Mouse (Mus musculus) liver, adult 2 months (tissue): ENCODE data around the gene Lcn9. TPM values are rescaled to one million over a fixed set of nuclear protein-coding genes. Genes with fewer than 3 reads are reported as not detected.

Experiments used
- DNase-seq: peaks from one replicate; pipeline ENCODE4 v3.0.0-alpha.2; 2011; ENCODE audit warnings: low read depth, low spot score; ENCODE audit errors: extremely low read depth
- H3K27ac ChIP-seq: fragments of 200-500 bp; replicated peaks from 2 replicates; pipeline ENCODE4 v1.5.1; 2012; ENCODE audit warnings: low read depth, mild to moderate bottlenecking, control low read depth, inconsistent platforms, low read length; ENCODE audit not compliant: insufficient read depth
- H3K27me3 ChIP-seq: fragments of 200-500 bp; 2 replicates; pipeline ENCODE4 v1.6.1; 2012; ENCODE audit warnings: mild to moderate bottlenecking, moderate library complexity, low read length, inconsistent platforms; ENCODE audit not compliant: control insufficient read depth, insufficient read depth
- H3K36me3 ChIP-seq: fragments of 200-500 bp; 2 replicates; pipeline ENCODE4 v1.6.1; 2012; ENCODE audit warnings: low read length, inconsistent platforms; ENCODE audit not compliant: control insufficient read depth, insufficient read depth
- H3K4me1 ChIP-seq: fragments of 200-500 bp; 2 replicates; pipeline ENCODE4 v1.6.1; 2011; ENCODE audit warnings: low read length; ENCODE audit not compliant: control insufficient read depth, insufficient read depth
- H3K4me3 ChIP-seq: fragments of 200-500 bp; 2 replicates; pipeline ENCODE4 v1.5.1; 2011; ENCODE audit warnings: low read depth, mild to moderate bottlenecking, control low read depth, low read length, moderate library complexity; ENCODE audit not compliant: insufficient read depth
- H3K79me2 ChIP-seq: fragments of 200-500 bp; 2 replicates; pipeline ENCODE4 v1.6.1; 2012; ENCODE audit warnings: inconsistent platforms, mild to moderate bottlenecking, low read length, moderate library complexity; ENCODE audit not compliant: control insufficient read depth, insufficient read depth
- H3K9ac ChIP-seq: fragments of 200-500 bp; 2 replicates; pipeline ENCODE4 v1.6.1; 2012; ENCODE audit warnings: low read depth, mild to moderate bottlenecking, control low read depth, inconsistent platforms, low read length
- CTCF ChIP-seq: fragments of 200-500 bp; IDR thresholded peaks from 2 replicates; pipeline ENCODE4 v1.5.1; 2011; ENCODE audit warnings: low read depth, low read length, control low read depth
- POLR2A ChIP-seq: fragments of 200-500 bp; IDR thresholded peaks from 2 replicates; pipeline ENCODE4 v1.6.1; 2011; ENCODE audit warnings: low read length, control low read depth; ENCODE audit not compliant: insufficient read depth; ENCODE audit errors: extremely low read depth
- WGBS: fragments of 180-500 bp; shearing (Covaris S2); methylation state at CpG from one replicate; pipeline ENCODE4 v1.1.7; 2018; 5-methylcytosine and 5-hydroxymethylcytosine counted together
- polyA plus RNA-seq: library from polyadenylated mRNA; depleted of rRNA; stranded (reverse); fragments of >200 nt; gene quantifications from 2 replicates; pipeline ENCODE4 v1.2.3, GENCODE M21; 2012; rRNA removed
- total RNA-seq: library from RNA; depleted of rRNA; stranded (reverse); fragments of >200 nt; gene quantifications from 2 replicates; pipeline ENCODE4 v1.2.3, GENCODE M21; 2014; rRNA removed

Gene Lcn9
- total and polyA plus RNA-seq, 2 experiments = not detected

GRCm38 (mm10) chr2:25863337-25864131 lies 40.6 kb downstream of the Lcn9 start, which contains the start of gene Kcnt1:
Gene Kcnt1, plus strand, starts transcription at chr2:25863734.
- H3K4me1 ChIP-seq = no peaks in the 10 kb centered on the region
- no peaks in the 10 kb centered on the region for H3K36me3 ChIP-seq
- no peaks in the 10 kb centered on the region for H3K79me2 ChIP-seq
- WGBS = 4% methylated on average over 49 of the region's 53 CpGs
- H3K9ac ChIP-seq = no peak within 1 kb of the TSS
- no peak within 1 kb of the TSS for H3K4me3 ChIP-seq
- no peak within 1 kb of the TSS for H3K27ac ChIP-seq
- TF ChIP-seq CTCF (no peak), POLR2A (no peak)
- H3K27me3 ChIP-seq = peaks cover 9% of the 10 kb centered on the region; the same call in 1 of the 2 replicates
- DNase-seq = no peak

DNA sequence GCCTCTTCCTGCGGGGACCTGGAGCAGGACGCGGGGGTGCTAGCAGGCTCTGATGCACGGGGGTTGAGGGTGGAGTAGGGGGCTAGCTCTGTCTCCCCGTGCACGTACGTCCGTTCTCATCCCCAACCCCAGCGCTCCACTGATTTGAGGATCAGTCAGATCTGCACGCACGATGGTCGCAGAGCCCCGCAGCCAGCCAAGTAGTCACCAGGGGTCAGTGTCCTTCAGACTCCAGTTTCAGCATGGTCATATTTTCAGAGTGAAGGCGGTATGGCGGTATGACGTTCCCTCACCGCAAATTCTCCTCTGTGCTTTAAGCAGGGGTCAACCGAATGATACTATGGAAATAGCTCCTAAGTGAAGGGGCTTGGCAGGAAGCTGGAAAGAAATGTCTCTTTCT lies 41.3 kb downstream of the Lcn9 start:
- no peak overlapping the region for H3K9ac ChIP-seq
- 7% methylated on average over 18 of the region's 18 CpGs for WGBS
- no peak for TF ChIP-seq CTCF
- no peak for TF ChIP-seq POLR2A
- H3K27ac ChIP-seq = no peak overlapping the region
- no peak for DNase-seq
- H3K4me3 ChIP-seq = no peak overlapping the region
- no peaks in the 10 kb centered on the region for H3K79me2 ChIP-seq
- no peaks in the 10 kb centered on the region for H3K4me1 ChIP-seq
- peaks cover 9% of the 10 kb centered on the region; the same call in 1 of the 2 replicates for H3K27me3 ChIP-seq
- H3K36me3 ChIP-seq = no peaks in the 10 kb centered on the region

DNA sequence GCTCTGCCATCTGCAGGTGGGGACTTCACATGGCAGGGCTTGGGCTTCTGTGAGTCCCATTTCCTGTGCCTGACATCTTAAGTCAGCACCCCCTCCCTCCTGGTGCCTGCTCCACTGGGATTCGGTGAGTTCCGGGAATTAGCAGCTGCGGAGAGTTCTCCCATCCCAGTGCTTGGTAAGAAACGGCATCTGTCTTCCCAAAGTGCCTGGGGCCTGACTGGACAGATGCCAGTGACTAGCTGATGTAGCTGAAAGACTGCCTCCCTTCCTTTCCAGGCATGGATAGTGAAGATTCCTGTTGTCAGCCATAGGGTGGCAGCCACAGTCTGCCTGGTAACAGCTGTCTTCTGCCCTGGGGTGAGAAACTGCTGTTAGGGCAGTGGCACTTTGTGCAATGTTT lies 42.5 kb downstream of the Lcn9 start:
- Histone ChIP-seq H3K4me3 (no peak overlapping the region), H3K79me2 (no peaks in the 10 kb centered on the region), H3K9ac (no peak overlapping the region), H3K27ac (no peak overlapping the region), H3K36me3 (no peaks in the 10 kb centered on the region), H3K4me1 (no peaks in the 10 kb centered on the region), H3K27me3 (peaks cover 9% of the 10 kb centered on the region; the same call in 1 of the 2 replicates)
- TF ChIP-seq CTCF (no peak), POLR2A (no peak)
- WGBS = 33% methylated on average over 4 of the region's 4 CpGs
- no peak for DNase-seq

DNA sequence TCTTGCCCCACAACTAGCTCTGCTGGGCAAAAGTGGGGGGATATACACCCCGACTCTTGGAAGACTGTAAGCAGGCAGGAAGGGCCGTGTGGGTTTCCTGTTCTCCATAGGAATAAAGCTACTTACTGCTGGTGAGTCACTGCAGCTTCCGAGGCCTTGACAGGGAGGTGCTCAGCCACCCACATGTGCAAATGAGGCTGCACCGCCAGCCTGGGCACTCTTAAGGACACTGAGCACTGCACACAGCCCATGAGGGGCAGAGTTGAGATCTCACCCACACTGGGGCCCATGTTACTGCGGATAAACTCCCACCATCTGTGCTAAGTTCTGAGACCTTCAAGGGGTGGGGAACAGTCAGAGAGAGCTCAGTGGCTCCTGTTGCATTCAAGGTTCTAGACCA lies 43.7 kb downstream of the Lcn9 start:
- H3K9ac ChIP-seq = no peak overlapping the region
- no peaks in the 10 kb centered on the region for H3K4me1 ChIP-seq
- peaks cover 9% of the 10 kb centered on the region; the same call in 1 of the 2 replicates for H3K27me3 ChIP-seq
- no peaks in the 10 kb centered on the region for H3K36me3 ChIP-seq
- WGBS = 52% methylated on average over 5 of the region's 5 CpGs
- no peak overlapping the region for H3K4me3 ChIP-seq
- TF ChIP-seq POLR2A = no peak
- no peak for TF ChIP-seq CTCF
- no peak for DNase-seq
- no peak overlapping the region for H3K27ac ChIP-seq
- no peaks in the 10 kb centered on the region for H3K79me2 ChIP-seq

Other genes starting within 250 kb of the Lcn9 start
- gene Mamdc4, start 248.3 kb upstream of the Lcn9 start, total RNA-seq = 7.5 and 7.8 TPM in 2 replicates
- gene Mamdc4, start 248.3 kb upstream of the Lcn9 start, polyA plus RNA-seq = 1.5 and 2.0 TPM in 2 replicates
- gene Phpt1, start 247.9 kb upstream of the Lcn9 start, total RNA-seq = 6.7 and 8.2 TPM in 2 replicates
- 38.3 and 39.4 TPM in 2 replicates for gene Phpt1, start 247.9 kb upstream of the Lcn9 start, polyA plus RNA-seq
- gene Ajm1, start 241.4 kb upstream of the Lcn9 start, total RNA-seq = not detected in 2 replicates
- gene Ajm1, start 241.4 kb upstream of the Lcn9 start, polyA plus RNA-seq = 0.06 and 0.07 TPM in 2 replicates
- 11.7 and 15.4 TPM in 2 replicates for gene Rabl6, start 214.6 kb upstream of the Lcn9 start, total RNA-seq
- 20.6 and 29.6 TPM in 2 replicates for gene Rabl6, start 214.6 kb upstream of the Lcn9 start, polyA plus RNA-seq
- gene Ccdc183, start 205.5 kb upstream of the Lcn9 start, total RNA-seq = under 0.01 and 0.07 TPM in 2 replicates
- gene Ccdc183, start 205.5 kb upstream of the Lcn9 start, polyA plus RNA-seq = 0.06 TPM in 1 of 2 replicates, not detected in the other
- 40.0 and 40.9 TPM in 2 replicates for gene Tmem141, start 201.1 kb upstream of the Lcn9 start, total RNA-seq
- gene Tmem141, start 201.1 kb upstream of the Lcn9 start, polyA plus RNA-seq = 28.5 and 30.9 TPM in 2 replicates
- gene Fcna, start 195.1 kb upstream of the Lcn9 start, total RNA-seq = 35.4 and 63.2 TPM in 2 replicates
- 27.1 and 36.5 TPM in 2 replicates for gene Fcna, start 195.1 kb upstream of the Lcn9 start, polyA plus RNA-seq
- not detected in 2 replicates for gene Lcn8, start 170.0 kb upstream of the Lcn9 start, total RNA-seq
- not detected in 2 replicates for gene Lcn8, start 170.0 kb upstream of the Lcn9 start, polyA plus RNA-seq
- not detected in 2 replicates for gene Lcn5, start 165.2 kb upstream of the Lcn9 start, total RNA-seq
- gene Lcn5, start 165.2 kb upstream of the Lcn9 start, polyA plus RNA-seq = not detected in 2 replicates
- not detected in 2 replicates for gene Lcn6, start 146.4 kb upstream of the Lcn9 start, total RNA-seq
- not detected in 2 replicates for gene Lcn6, start 146.4 kb upstream of the Lcn9 start, polyA plus RNA-seq
- gene Lcn10, start 140.4 kb upstream of the Lcn9 start, total RNA-seq = not detected in 2 replicates
- not detected in 2 replicates for gene Lcn10, start 140.4 kb upstream of the Lcn9 start, polyA plus RNA-seq
- not detected in 2 replicates for gene Obp2a, start 123.1 kb upstream of the Lcn9 start, total RNA-seq
- not detected in 2 replicates for gene Obp2a, start 123.1 kb upstream of the Lcn9 start, polyA plus RNA-seq
- 1.0 and 1.9 TPM in 2 replicates for gene Bmyc, start 116.4 kb upstream of the Lcn9 start, total RNA-seq
- gene Bmyc, start 116.4 kb upstream of the Lcn9 start, polyA plus RNA-seq = 4.7 and 6.8 TPM in 2 replicates
- gene Obp2b, start 86.1 kb upstream of the Lcn9 start, total RNA-seq = not detected in 2 replicates
- gene Obp2b, start 86.1 kb upstream of the Lcn9 start, polyA plus RNA-seq = not detected in 2 replicates
- not detected in 2 replicates for gene Lcn3, start 57.6 kb upstream of the Lcn9 start, total RNA-seq
- gene Lcn3, start 57.6 kb upstream of the Lcn9 start, polyA plus RNA-seq = not detected in 2 replicates
- not detected in 2 replicates for gene Lcn11, start 46.1 kb upstream of the Lcn9 start, total RNA-seq
- gene Lcn11, start 46.1 kb upstream of the Lcn9 start, polyA plus RNA-seq = not detected in 2 replicates
- not detected in 2 replicates for gene Gm13539, start 40.9 kb upstream of the Lcn9 start, total RNA-seq
- not detected in 2 replicates for gene Gm13539, start 40.9 kb upstream of the Lcn9 start, polyA plus RNA-seq
- gene Glt6d1, start 7.3 kb upstream of the Lcn9 start, total RNA-seq = not detected in 2 replicates
- gene Glt6d1, start 7.3 kb upstream of the Lcn9 start, polyA plus RNA-seq = not detected in 2 replicates
- gene Sohlh1, start 24.1 kb downstream of the Lcn9 start, total RNA-seq = not detected in 2 replicates
- gene Sohlh1, start 24.1 kb downstream of the Lcn9 start, polyA plus RNA-seq = not detected in 2 replicates
- gene Kcnt1, start 40.6 kb downstream of the Lcn9 start, total RNA-seq = under 0.01 TPM in 1 of 2 replicates, not detected in the other
- 0.02 and 0.11 TPM in 2 replicates for gene Kcnt1, start 40.6 kb downstream of the Lcn9 start, polyA plus RNA-seq
- 5.4 and 9.0 TPM in 2 replicates for gene Camsap1, start 160.1 kb downstream of the Lcn9 start, total RNA-seq
- 2.4 and 2.5 TPM in 2 replicates for gene Camsap1, start 160.1 kb downstream of the Lcn9 start, polyA plus RNA-seq
- gene Ubac1, start 198.6 kb downstream of the Lcn9 start, total RNA-seq = 25.4 and 28.4 TPM in 2 replicates
- gene Ubac1, start 198.6 kb downstream of the Lcn9 start, polyA plus RNA-seq = 22.4 and 23.9 TPM in 2 replicates